Mouse (Mus musculus) thymus, adult 2 months (tissue): Measurements from ENCODE around the gene Actn3.

ENCODE experiments used
- CTCF ChIP-seq: fragments of 200-500 bp; IDR thresholded peaks from 2 replicates; pipeline ENCODE4 v1.5.1; 2012; ENCODE audit warnings: mild to moderate bottlenecking, control low read depth, low read length, moderate library complexity, borderline replicate concordance; ENCODE audit not compliant: control insufficient read depth, poor library complexity, insufficient read depth; ENCODE audit errors: extremely low read depth
- POLR2A ChIP-seq: fragments of 200-500 bp; IDR thresholded peaks from 2 replicates; pipeline ENCODE4 v1.6.1; 2012; ENCODE audit warnings: mild to moderate bottlenecking, low read length, control low read depth, moderate library complexity; ENCODE audit not compliant: control insufficient read depth, poor library complexity, insufficient read depth; ENCODE audit errors: extremely low read depth

GRCm38 (mm10) chr19:4820678-4821303, 56.9 kb downstream of the Actn3 start:
- TF ChIP-seq CTCF = no peak
- no peak for TF ChIP-seq POLR2A
